12 mouse cellular contexts compared by ENCODE assay signal in the genomic region with DNA sequence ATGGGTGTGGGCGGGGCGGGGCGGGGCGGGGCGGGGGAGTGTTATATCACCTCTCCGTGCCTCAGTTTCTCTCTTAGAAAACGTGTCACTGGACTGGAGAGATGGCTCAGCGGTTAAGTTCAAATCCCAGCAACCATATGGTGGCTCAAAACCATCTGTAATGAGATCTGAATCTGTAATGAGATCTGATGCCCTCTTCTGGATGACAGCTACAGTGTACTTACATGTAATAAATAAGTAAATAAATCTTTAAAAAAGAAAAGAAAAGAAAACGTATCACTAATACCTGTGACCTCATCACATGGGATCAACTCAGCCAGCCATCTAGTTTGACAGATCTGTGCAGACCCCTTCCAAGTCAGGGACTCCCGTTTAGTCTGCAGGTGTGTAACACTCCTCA. TPM values are rescaled to one million over a fixed set of nuclear protein-coding genes. Genes with fewer than 3 reads are reported as not detected.
DNase-seq lines count a peak whose midpoint lies in the region; ATAC-seq lines count a peak whose summit lies in the region.
"Had no signal": no experiment of that assay in that cellular context is flagged by ENCODE, and none has a peak within 500 bp of the region (broad histone marks: within the 10 kb centered on the region; RNA-seq: fewer than 3 reads in every experiment).

No protein-coding gene starts in this region.

- H3K4me1 ChIP-seq in heart, embryonic 15.5 days (replicated peaks), result peaks cover 30% of the 10 kb centered on the region
- H3K4me1 ChIP-seq in liver, embryonic 11.5 days (replicated peaks; ENCODE audit: control insufficient read depth, insufficient read depth, low read length), result peaks cover 28% of the 10 kb centered on the region
- peaks cover 47% of the 10 kb centered on the region for H3K4me1 ChIP-seq in liver, embryonic 12.5 days
- peaks cover 28% of the 10 kb centered on the region for H3K4me1 ChIP-seq in limb, embryonic 15.5 days

- 69% methylated on average over 10 of the region's 10 CpGs for WGBS in heart, embryonic 15.5 days
- whole genome bisulfite sequencing in liver, embryonic 11.5 days, result 57% methylated on average over 10 of the region's 10 CpGs
- 51% methylated on average over 10 of the region's 10 CpGs for WGBS in liver, embryonic 12.5 days (ENCODE audit: insufficient replicate concordance)
- 63% methylated on average over 10 of the region's 10 CpGs for WGBS in limb, embryonic 15.5 days

- H3K27ac ChIP-seq in heart, embryonic 15.5 days, result peak overlapping the region; percentile 82
- no peak overlapping the region for H3K27ac ChIP-seq in liver, embryonic 11.5 days (ENCODE audit: low read depth, low read length)
- H3K27ac ChIP-seq in liver, embryonic 12.5 days, result no peak overlapping the region
- H3K27ac ChIP-seq in limb, embryonic 15.5 days, result peak overlapping the region; percentile 73; the same call in 1 of the 2 replicates
- H3K27ac ChIP-seq: hindbrain, postnatal 0 days had no signal

- ATAC-seq in heart, embryonic 15.5 days (replicated peaks; ENCODE audit: insufficient number of reproducible peaks, insufficient read depth, low FRiP score, low read depth), result no peak
- no peak for ATAC-seq in liver, embryonic 11.5 days (replicated peaks; ENCODE audit: low FRiP score)
- ATAC-seq in liver, embryonic 12.5 days, result no peak
- no peak for ATAC-seq in limb, embryonic 15.5 days (ENCODE audit: insufficient number of reproducible peaks, low FRiP score, low TSS enrichment, low read depth)
- ATAC-seq: hindbrain, postnatal 0 days had no signal

- H3K9ac ChIP-seq in heart, embryonic 15.5 days, result no peak overlapping the region
- no peak overlapping the region for H3K9ac ChIP-seq in liver, embryonic 11.5 days (ENCODE audit: low read depth, low read length)
- H3K9ac ChIP-seq in liver, embryonic 12.5 days, result no peak overlapping the region
- no peak overlapping the region for H3K9ac ChIP-seq in limb, embryonic 15.5 days
- H3K9ac ChIP-seq: lung, embryonic 14.5 days had no signal

- DNase-seq in heart, adult 18-20 months, result no peak
- DNase-seq in liver, embryonic 11.5 days (ENCODE audit: low spot score), result no peak
- peak; percentile 35 for DNase-seq in NIH3T3 (ENCODE audit: low read depth)
- no peak for DNase-seq in thymus, postnatal 4 days
- DNase-seq: cerebellum, adult 11-12 months; embryo, embryonic 11 days; right cerebral cortex, postnatal 4 days had no signal

- H3K36me3 ChIP-seq in heart, embryonic 15.5 days, result no peaks in the 10 kb centered on the region
- no peaks in the 10 kb centered on the region for H3K36me3 ChIP-seq in liver, embryonic 11.5 days (ENCODE audit: control insufficient read depth, insufficient read depth, low read length)
- no peaks in the 10 kb centered on the region for H3K36me3 ChIP-seq in liver, embryonic 12.5 days
- H3K36me3 ChIP-seq in limb, embryonic 15.5 days, result no peaks in the 10 kb centered on the region

- H3K4me2 ChIP-seq in heart, embryonic 15.5 days, result peak overlapping the region; percentile 16
- peak overlapping the region; percentile 25; the same call in 1 of the 2 replicates for H3K4me2 ChIP-seq in liver, embryonic 11.5 days
- H3K4me2 ChIP-seq in liver, embryonic 12.5 days, result no peak overlapping the region
- no peak overlapping the region for H3K4me2 ChIP-seq in limb, embryonic 15.5 days
- H3K4me2 ChIP-seq: lung, embryonic 14.5 days had no signal

- no peak overlapping the region for H3K4me3 ChIP-seq in heart, embryonic 15.5 days
- H3K4me3 ChIP-seq in liver, embryonic 11.5 days (ENCODE audit: low read depth, low read length), result no peak overlapping the region
- no peak overlapping the region for H3K4me3 ChIP-seq in liver, embryonic 12.5 days
- H3K4me3 ChIP-seq in limb, embryonic 15.5 days, result no peak overlapping the region

- peaks cover 5% of the 10 kb centered on the region; the same call in 1 of the 2 replicates for H3K9me3 ChIP-seq in heart, embryonic 15.5 days (replicated peaks)
- peaks cover 4% of the 10 kb centered on the region; the same call in 1 of the 2 replicates for H3K9me3 ChIP-seq in liver, embryonic 11.5 days (ENCODE audit: control insufficient read depth, low read length)
- 0 out of 2 replicates have a peak, but pooled peaks cover 5% of the 10 kb centered on the region for H3K9me3 ChIP-seq in liver, embryonic 12.5 days (replicated peaks)
- H3K9me3 ChIP-seq in limb, embryonic 15.5 days, result no peaks in the 10 kb centered on the region

- H3K27me3 ChIP-seq in heart, embryonic 15.5 days, result no peaks in the 10 kb centered on the region
- no peaks in the 10 kb centered on the region for H3K27me3 ChIP-seq in liver, embryonic 11.5 days (replicated peaks; ENCODE audit: control insufficient read depth, insufficient read depth, low read length)
- H3K27me3 ChIP-seq in liver, embryonic 12.5 days (replicated peaks), result no peaks in the 10 kb centered on the region
- H3K27me3 ChIP-seq in limb, embryonic 15.5 days, result no peaks in the 10 kb centered on the region

RNA-seq across cellular contexts. Expression of gene Coro1c, which starts 21.0 kb away (rescaled TPM):
- polyA plus RNA-seq in heart, embryonic 15.5 days (2015; fragmentation: Nextera tagmentation; extraction: Ambion mirVana), result 72.7 and 95.4 TPM in 2 replicates
- 10 to 100 TPM; 30.3 to 33.1 TPM for total RNA-seq in heart, adult 18-20 months (2021)
- polyA plus RNA-seq in liver, embryonic 11.5 days (2014; fragmentation: Nextera tagmentation; extraction: Ambion mirVana), result 122 and 137 TPM in 2 replicates
- 78.7 and 78.8 TPM in 2 replicates for polyA plus RNA-seq in liver, embryonic 12.5 days (2016; fragmentation: Nextera tagmentation; extraction: Ambion mirVana)
- 98.4 and 105 TPM in 2 replicates for polyA plus RNA-seq in limb, embryonic 15.5 days (2015; fragmentation: Nextera tagmentation; extraction: Ambion mirVana)

Comparison
In these comparisons a context has a peak if more than half of its experiments do, and no peak if none do; other contexts are left out.
1. H3K4me2 ChIP-seq: peak in heart, embryonic 15.5 days (single experiment) and liver, embryonic 11.5 days (single experiment); none in liver, embryonic 12.5 days (single experiment) and limb, embryonic 15.5 days (single experiment).
2. H3K27ac ChIP-seq: peak in heart, embryonic 15.5 days (single experiment) and limb, embryonic 15.5 days (single experiment); none in liver, embryonic 11.5 days (single experiment) and liver, embryonic 12.5 days (single experiment).